Mouse (Mus musculus): ENCODE measurements around the gene Limch1. TPM values are rescaled to one million over a fixed set of nuclear protein-coding genes. Genes with fewer than 3 reads are reported as not detected.

Limch1 gene
- polyA plus RNA-seq, 1 experiment = 15.7 TPM

DNA sequence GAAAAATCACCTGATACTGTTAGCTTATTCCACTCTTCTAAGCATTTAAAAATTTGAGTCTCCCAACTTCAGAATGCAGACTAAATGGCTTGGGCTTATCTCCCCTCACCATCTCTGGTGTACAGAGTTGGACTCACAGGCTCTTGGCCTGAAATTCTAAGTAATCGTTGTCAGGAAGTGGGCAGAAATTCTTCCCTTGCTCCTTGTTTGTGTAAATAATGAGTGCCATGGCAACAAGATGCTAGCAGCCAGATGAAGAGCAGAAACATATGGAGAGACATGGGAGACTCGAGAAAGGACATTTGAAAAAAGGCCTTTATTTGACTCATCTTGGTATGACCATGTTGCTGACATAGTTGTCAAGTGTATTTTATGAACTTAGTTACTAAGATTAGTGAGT, 164.3 kb downstream of the Limch1 start:
- H3K9me3 ChIP-seq (replicated peaks; ENCODE audit: control insufficient read depth, insufficient read depth, low read length, poor library complexity, severe bottlenecking) = no peaks in the 10 kb centered on the region; the same call in none of the 2 replicates
- no peak overlapping the region for H3K4me3 ChIP-seq (ENCODE audit: low read depth, low read length)
- H3K36me3 ChIP-seq (ENCODE audit: control insufficient read depth, insufficient read depth, low read length, poor library complexity, severe bottlenecking) = no peaks in the 10 kb centered on the region
- TF ChIP-seq POLR2A (IDR thresholded peaks at IDR 0.05; ENCODE audit: insufficient read depth, low read length) = no peak
- no peak for TF ChIP-seq EP300 (IDR thresholded peaks at IDR 0.05; ENCODE audit: insufficient read depth, low read depth, low read length)
- TF ChIP-seq CTCF (IDR thresholded peaks at IDR 0.05; ENCODE audit: low read depth, low read length) = no peak
- no peaks in the 10 kb centered on the region for H3K27me3 ChIP-seq (ENCODE audit: control insufficient read depth, insufficient read depth, low read length, poor library complexity, severe bottlenecking)
- no peaks in the 10 kb centered on the region for H3K4me1 ChIP-seq (ENCODE audit: control insufficient read depth, insufficient read depth, low read length)
- no peak overlapping the region for H3K27ac ChIP-seq (ENCODE audit: insufficient read depth, low read length)
- no peak overlapping the region for H3K9ac ChIP-seq (ENCODE audit: low read depth, poor library complexity, severe bottlenecking)

DNA sequence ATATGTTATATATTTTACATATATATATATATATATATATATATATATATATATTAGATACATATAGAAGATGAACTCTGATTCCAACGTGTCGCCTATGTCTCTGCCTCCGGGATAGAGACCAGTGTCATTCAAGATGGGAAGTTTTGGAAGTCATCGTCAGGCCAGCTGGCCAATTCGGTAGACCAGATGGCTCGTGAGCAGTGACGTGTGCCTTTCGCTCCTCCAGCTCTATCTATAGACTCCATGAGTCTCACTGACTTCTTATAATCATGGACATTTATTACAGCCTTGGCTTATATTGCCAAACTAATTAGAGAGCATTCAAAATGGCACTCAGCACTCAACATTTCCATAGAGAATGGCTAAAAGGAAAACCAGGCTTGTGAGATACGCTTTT, 165.0 kb downstream of the Limch1 start:
- no peak for TF ChIP-seq CTCF (IDR thresholded peaks at IDR 0.05; ENCODE audit: low read depth, low read length)
- no peak for TF ChIP-seq EP300 (IDR thresholded peaks at IDR 0.05; ENCODE audit: insufficient read depth, low read depth, low read length)
- no peak for TF ChIP-seq POLR2A (IDR thresholded peaks at IDR 0.05; ENCODE audit: insufficient read depth, low read length)
- H3K4me3 ChIP-seq (ENCODE audit: low read depth, low read length) = no peak overlapping the region
- no peaks in the 10 kb centered on the region for H3K4me1 ChIP-seq (ENCODE audit: control insufficient read depth, insufficient read depth, low read length)
- no peaks in the 10 kb centered on the region for H3K36me3 ChIP-seq (ENCODE audit: control insufficient read depth, insufficient read depth, low read length, poor library complexity, severe bottlenecking)
- no peaks in the 10 kb centered on the region; the same call in none of the 2 replicates for H3K9me3 ChIP-seq (replicated peaks; ENCODE audit: control insufficient read depth, insufficient read depth, low read length, poor library complexity, severe bottlenecking)
- H3K27ac ChIP-seq (ENCODE audit: insufficient read depth, low read length) = no peak overlapping the region
- H3K9ac ChIP-seq (ENCODE audit: low read depth, poor library complexity, severe bottlenecking) = no peak overlapping the region
- no peaks in the 10 kb centered on the region for H3K27me3 ChIP-seq (ENCODE audit: control insufficient read depth, insufficient read depth, low read length, poor library complexity, severe bottlenecking)

GRCm38 (mm10) chr5:66911068-66911467, 165.4 kb downstream of the Limch1 start:
- no peak overlapping the region for H3K4me3 ChIP-seq (ENCODE audit: low read depth, low read length)
- H3K27ac ChIP-seq (ENCODE audit: insufficient read depth, low read length) = no peak overlapping the region

GRCm38 (mm10) chr5:66913791-66914190, 168.2 kb downstream of the Limch1 start:
- TF ChIP-seq EP300 (IDR thresholded peaks at IDR 0.05; ENCODE audit: insufficient read depth, low read depth, low read length) = no peak
- TF ChIP-seq CTCF (IDR thresholded peaks at IDR 0.05; ENCODE audit: low read depth, low read length) = no peak
- TF ChIP-seq POLR2A (IDR thresholded peaks at IDR 0.05; ENCODE audit: insufficient read depth, low read length) = no peak
- H3K9ac ChIP-seq (ENCODE audit: low read depth, poor library complexity, severe bottlenecking) = no peak overlapping the region
- H3K27me3 ChIP-seq (ENCODE audit: control insufficient read depth, insufficient read depth, low read length, poor library complexity, severe bottlenecking) = no peaks in the 10 kb centered on the region
- H3K4me3 ChIP-seq (ENCODE audit: low read depth, low read length) = no peak overlapping the region
- no peaks in the 10 kb centered on the region for H3K36me3 ChIP-seq (ENCODE audit: control insufficient read depth, insufficient read depth, low read length, poor library complexity, severe bottlenecking)
- no peak overlapping the region for H3K27ac ChIP-seq (ENCODE audit: insufficient read depth, low read length)
- no peaks in the 10 kb centered on the region for H3K4me1 ChIP-seq (ENCODE audit: control insufficient read depth, insufficient read depth, low read length)
- no peaks in the 10 kb centered on the region; the same call in none of the 2 replicates for H3K9me3 ChIP-seq (replicated peaks; ENCODE audit: control insufficient read depth, insufficient read depth, low read length, poor library complexity, severe bottlenecking)

More at GRCm38 (mm10) chr5:66911068-66911467, 165.4 kb downstream of the Limch1 start:
- Histone ChIP-seq H3K27me3 (ENCODE audit: control insufficient read depth, insufficient read depth, low read length, poor library complexity, severe bottlenecking) (no peaks in the 10 kb centered on the region), H3K9ac (ENCODE audit: low read depth, poor library complexity, severe bottlenecking) (no peak overlapping the region), H3K9me3 (replicated peaks; ENCODE audit: control insufficient read depth, insufficient read depth, low read length, poor library complexity, severe bottlenecking) (no peaks in the 10 kb centered on the region; the same call in none of the 2 replicates), H3K36me3 (ENCODE audit: control insufficient read depth, insufficient read depth, low read length, poor library complexity, severe bottlenecking) (no peaks in the 10 kb centered on the region), H3K4me1 (ENCODE audit: control insufficient read depth, insufficient read depth, low read length) (no peaks in the 10 kb centered on the region)
- TF ChIP-seq CTCF (IDR thresholded peaks at IDR 0.05; ENCODE audit: low read depth, low read length) = no peak
- no peak for TF ChIP-seq POLR2A (IDR thresholded peaks at IDR 0.05; ENCODE audit: insufficient read depth, low read length)
- no peak for TF ChIP-seq EP300 (IDR thresholded peaks at IDR 0.05; ENCODE audit: insufficient read depth, low read depth, low read length)

GRCm38 (mm10) chr5:66917353-66918315, 172.0 kb downstream of the Limch1 start:
- no peaks in the 10 kb centered on the region for H3K9me3 ChIP-seq (replicated peaks; ENCODE audit: control insufficient read depth, insufficient read depth, low read length, poor library complexity, severe bottlenecking)
- H3K9ac ChIP-seq (ENCODE audit: low read depth, poor library complexity, severe bottlenecking) = no peak overlapping the region
- no peak overlapping the region for H3K4me3 ChIP-seq (ENCODE audit: low read depth, low read length)
- no peaks in the 10 kb centered on the region for H3K27me3 ChIP-seq (ENCODE audit: control insufficient read depth, insufficient read depth, low read length, poor library complexity, severe bottlenecking)
- H3K27ac ChIP-seq (ENCODE audit: insufficient read depth, low read length) = no peak overlapping the region
- no peaks in the 10 kb centered on the region for H3K36me3 ChIP-seq (ENCODE audit: control insufficient read depth, insufficient read depth, low read length, poor library complexity, severe bottlenecking)
- H3K4me1 ChIP-seq (ENCODE audit: control insufficient read depth, insufficient read depth, low read length) = no peaks in the 10 kb centered on the region
- TF ChIP-seq EP300 (IDR thresholded peaks at IDR 0.05; ENCODE audit: insufficient read depth, low read depth, low read length) = no peak
